Mouse (Mus musculus) liver, postnatal 0 days (tissue): ENCODE measurements around the gene Them7. TPM values are rescaled to one million over a fixed set of nuclear protein-coding genes. Genes with fewer than 3 reads are reported as not detected.
A peak's percentile ranks its signal among the peaks of the same experiment; 100 is the strongest.

Source experiments
- ATAC-seq: fragments of 200-750 bp; cut with Nextera tagmentation; 2 replicates; pipeline ENCODE4 v1.8.0; 2017; ENCODE audit warnings: mild to moderate bottlenecking, moderate library complexity
- DNase-seq: peaks from one replicate; pipeline ENCODE4 v3.0.0-alpha.2; 2016
- H3K27ac ChIP-seq: fragments of 300-500 bp; sonication (generic); 2 replicates; pipeline ENCODE4 v1.5.1; 2014; ENCODE audit warnings: antibody characterized with exemption, moderate library complexity, mild to moderate bottlenecking, low read depth
- H3K27me3 ChIP-seq: fragments of 300-500 bp; sonication (generic); 2 replicates; pipeline ENCODE4 v1.6.1; 2014; ENCODE audit warnings: low read length, control low read depth, mixed read lengths; ENCODE audit not compliant: insufficient read depth
- H3K36me3 ChIP-seq: fragments of 300-500 bp; sonication (generic); replicated peaks from 2 replicates; pipeline ENCODE4 v1.6.1; 2014; ENCODE audit warnings: mild to moderate bottlenecking, control low read depth, low read length, moderate library complexity, mixed read lengths; ENCODE audit not compliant: insufficient read depth
- H3K4me1 ChIP-seq: fragments of 300-500 bp; sonication (generic); 2 replicates; pipeline ENCODE4 v1.6.1; 2014; ENCODE audit warnings: antibody characterized with exemption, mild to moderate bottlenecking, control low read depth; ENCODE audit not compliant: insufficient read depth
- H3K4me2 ChIP-seq: fragments of 300-500 bp; sonication (generic); 2 replicates; pipeline ENCODE4 v1.6.1; 2014; ENCODE audit warnings: low read depth, mild to moderate bottlenecking, low read length, moderate library complexity, mixed read lengths
- H3K4me3 ChIP-seq: fragments of 300-500 bp; sonication (generic); 2 replicates; pipeline ENCODE4 v1.5.1; 2014; ENCODE audit warnings: low read depth, low read length
- H3K9ac ChIP-seq: fragments of 300-500 bp; sonication (generic); replicated peaks from 2 replicates; pipeline ENCODE4 v1.6.1; 2014; ENCODE audit warnings: mild to moderate bottlenecking, moderate library complexity
- H3K9me3 ChIP-seq: fragments of 300-500 bp; sonication (generic); 2 replicates; pipeline ENCODE4 v1.6.1; 2016; ENCODE audit warnings: mild to moderate bottlenecking, control low read depth, low read length, mixed read lengths
- CTCF ChIP-seq: sonication (generic); IDR thresholded peaks from 2 replicates; pipeline ENCODE4 v1.5.1; 2016; ENCODE audit warnings: antibody characterized with exemption, low read depth
- EP300 ChIP-seq: IDR thresholded peaks from 2 replicates; pipeline ENCODE4 v1.6.1; 2016; ENCODE audit warnings: antibody characterized with exemption, low read depth, mild to moderate bottlenecking
- WGBS: fragments of 180-500 bp; shearing (Covaris S2); extraction: QIAGEN DNeasy Blood & Tissue Kit; methylation state at CpG from one replicate; pipeline ENCODE4 v1.1.7; 2014; ENCODE audit not compliant: insufficient replicate concordance; 5-methylcytosine and 5-hydroxymethylcytosine counted together
- polyA plus RNA-seq: library from polyadenylated mRNA; unstranded; fragments of >200 nt; fragmentation: Nextera tagmentation; extraction: Ambion mirVana; gene quantifications from 2 replicates; pipeline ENCODE4 v1.2.1, GENCODE M21; 2015

Them7 gene
- polyA plus RNA-seq, 1 experiment from 2014 or later, result 6.6 TPM

- Histone ChIP-seq H3K27ac (no peak overlapping the region), H3K9me3 (no peaks in the 10 kb centered on the region), H3K27me3 (no peaks in the 10 kb centered on the region), H3K4me2 (no peak overlapping the region), H3K4me1 (peaks cover 2% of the 10 kb centered on the region; the same call in 1 of the 2 replicates), H3K9ac (no peak overlapping the region), H3K36me3 (no peaks in the 10 kb centered on the region), H3K4me3 (no peak overlapping the region)
- WGBS, result 53% methylated on average over 3 of the region's 3 CpGs
- DNase-seq, result no peak
- ATAC-seq, result no peak
- peak; percentile 49 for TF ChIP-seq CTCF
- no peak for TF ChIP-seq EP300
Observed at GRCm38 (mm10) chr2:105339993-105340392, 115.9 kb downstream of the Them7 start.

GRCm38 (mm10) chr2:105348886-105349285 is 124.8 kb downstream of the Them7 start:
- no peaks in the 10 kb centered on the region for H3K36me3 ChIP-seq
- no peak overlapping the region for H3K4me3 ChIP-seq
- no peak for TF ChIP-seq CTCF
- TF ChIP-seq EP300, result no peak
- H3K4me1 ChIP-seq, result no peaks in the 10 kb centered on the region
- H3K9ac ChIP-seq, result no peak overlapping the region
- ATAC-seq, result no peak
- no peak for DNase-seq
- no peaks in the 10 kb centered on the region for H3K9me3 ChIP-seq
- H3K27me3 ChIP-seq, result no peaks in the 10 kb centered on the region
- H3K4me2 ChIP-seq, result no peak overlapping the region
- 77% methylated on average over 6 of the region's 6 CpGs for WGBS
- no peak overlapping the region for H3K27ac ChIP-seq

GRCm38 (mm10) chr2:105356791-105357190 is 132.7 kb downstream of the Them7 start:
- Histone ChIP-seq H3K27ac (no peak overlapping the region), H3K9me3 (no peaks in the 10 kb centered on the region), H3K4me3 (no peak overlapping the region), H3K4me1 (no peaks in the 10 kb centered on the region), H3K36me3 (no peaks in the 10 kb centered on the region), H3K27me3 (no peaks in the 10 kb centered on the region), H3K4me2 (no peak overlapping the region), H3K9ac (no peak overlapping the region)
- TF ChIP-seq CTCF, result no peak
- no peak for TF ChIP-seq EP300
- WGBS, result 72% methylated on average over 5 of the region's 5 CpGs
- no peak for DNase-seq
- no peak for ATAC-seq

- Histone ChIP-seq H3K9ac (no peak overlapping the region), H3K27ac (no peak overlapping the region), H3K9me3 (no peaks in the 10 kb centered on the region), H3K36me3 (no peaks in the 10 kb centered on the region), H3K4me2 (no peak overlapping the region), H3K4me3 (no peak overlapping the region), H3K27me3 (no peaks in the 10 kb centered on the region), H3K4me1 (no peaks in the 10 kb centered on the region)
- ATAC-seq (no peak), DNase-seq (no peak)
- WGBS, result 68% methylated on average over 3 of the region's 3 CpGs
- TF ChIP-seq EP300, result no peak
- TF ChIP-seq CTCF, result no peak
Observed at GRCm38 (mm10) chr2:105358040-105358439, 133.9 kb downstream of the Them7 start.

- Histone ChIP-seq H3K9me3 (no peaks in the 10 kb centered on the region), H3K27me3 (no peaks in the 10 kb centered on the region), H3K4me2 (no peak overlapping the region), H3K9ac (no peak overlapping the region), H3K4me1 (no peaks in the 10 kb centered on the region), H3K4me3 (no peak overlapping the region), H3K36me3 (no peaks in the 10 kb centered on the region), H3K27ac (no peak overlapping the region)
- ATAC-seq (no peak), DNase-seq (no peak)
- WGBS, result 30% methylated on average over 4 of the region's 4 CpGs
- TF ChIP-seq EP300, result no peak
- peak; percentile 43 for TF ChIP-seq CTCF
Observed at GRCm38 (mm10) chr2:105367623-105368022, 143.5 kb downstream of the Them7 start.

GRCm38 (mm10) chr2:105370240-105370639 is 146.1 kb downstream of the Them7 start:
- no peaks in the 10 kb centered on the region for H3K4me1 ChIP-seq
- H3K9ac ChIP-seq, result no peak overlapping the region
- DNase-seq (no peak), ATAC-seq (no peak)
- H3K9me3 ChIP-seq, result no peaks in the 10 kb centered on the region
- TF ChIP-seq EP300 (no peak), CTCF (no peak)
- H3K27ac ChIP-seq, result no peak overlapping the region
- no peaks in the 10 kb centered on the region for H3K36me3 ChIP-seq
- H3K4me2 ChIP-seq, result no peak overlapping the region
- H3K4me3 ChIP-seq, result no peak overlapping the region
- H3K27me3 ChIP-seq, result no peaks in the 10 kb centered on the region
- 26% methylated on average over 10 of the region's 10 CpGs for WGBS

- TF ChIP-seq EP300 (no peak), CTCF (no peak)
- Histone ChIP-seq H3K4me1 (no peaks in the 10 kb centered on the region), H3K9ac (no peak overlapping the region), H3K9me3 (no peaks in the 10 kb centered on the region), H3K4me3 (no peak overlapping the region), H3K27me3 (no peaks in the 10 kb centered on the region), H3K27ac (no peak overlapping the region), H3K4me2 (no peak overlapping the region), H3K36me3 (no peaks in the 10 kb centered on the region)
- ATAC-seq, result no peak
- DNase-seq, result no peak
- WGBS, result 40% methylated on average over 14 of the region's 14 CpGs
Observed at GRCm38 (mm10) chr2:105370698-105371097, 146.6 kb downstream of the Them7 start.
